10 mouse cellular contexts compared by ENCODE assay signal in genomic region chr8:123752773-123753468, GRCm38 (mm10). TPM values are rescaled to one million over a fixed set of nuclear protein-coding genes. Genes with fewer than 3 reads are reported as not detected.
DNase-seq lines count a peak whose midpoint lies in the region; ATAC-seq and TF ChIP-seq lines count a peak whose summit lies in the region.
"Had no signal": no experiment of that assay in that cellular context is flagged by ENCODE, and none has a peak within 500 bp of the region (broad histone marks: within the 10 kb centered on the region; RNA-seq: fewer than 3 reads in every experiment).

No protein-coding gene starts in this region.

- H3K9ac ChIP-seq in kidney, embryonic 14.5 days (ENCODE audit: low read depth, low read length) = no peak overlapping the region
- H3K9ac ChIP-seq in midbrain, postnatal 0 days (replicated peaks; ENCODE audit: low read length, poor library complexity, severe bottlenecking) = no peak overlapping the region
- H3K9ac ChIP-seq: liver, embryonic 13.5 days had no signal

- no peaks in the 10 kb centered on the region for H3K36me3 ChIP-seq in kidney, embryonic 14.5 days (ENCODE audit: control insufficient read depth, insufficient read depth, low read length)
- H3K36me3 ChIP-seq in midbrain, postnatal 0 days (ENCODE audit: insufficient read depth, low read length) = no peaks in the 10 kb centered on the region
- H3K36me3 ChIP-seq: liver, embryonic 13.5 days had no signal

- peaks cover 6% of the 10 kb centered on the region for H3K4me1 ChIP-seq in kidney, embryonic 14.5 days (ENCODE audit: control insufficient read depth, insufficient read depth, low read length)
- peaks cover 8% of the 10 kb centered on the region; the same call in 1 of the 2 replicates for H3K4me1 ChIP-seq in midbrain, postnatal 0 days (ENCODE audit: insufficient read depth, low read length)

- DNase-seq in kidney, adult 9 months = no peak
- peak; percentile 95 for DNase-seq in NIH3T3 (ENCODE audit: low read depth)
- DNase-seq in forelimb bud, embryonic 11.5 days (ENCODE audit: low read depth, low spot score) = peak; percentile 64
- peak; percentile 85 for DNase-seq in midbrain, postnatal 0 days (ENCODE audit: low spot score)
- no peak for DNase-seq in adrenal gland, postnatal 36 days
- DNase-seq in right cerebral cortex, adult 2 months (ENCODE audit: low spot score in 2 of 2) = no peak
- DNase-seq: adrenal gland, postnatal 25 days; liver, embryonic 13.5 days had no signal

- TF ChIP-seq CTCF in midbrain, postnatal 0 days (IDR thresholded peaks at IDR 0.05) = no peak

- H3K9me3 ChIP-seq in kidney, embryonic 14.5 days (ENCODE audit: control insufficient read depth, low read length) = no peaks in the 10 kb centered on the region
- no peaks in the 10 kb centered on the region for H3K9me3 ChIP-seq in midbrain, postnatal 0 days (ENCODE audit: low read length)
- H3K9me3 ChIP-seq: liver, embryonic 13.5 days had no signal

- H3K27me3 ChIP-seq in kidney, embryonic 14.5 days (ENCODE audit: control insufficient read depth, insufficient read depth, low read length) = no peaks in the 10 kb centered on the region
- H3K27me3 ChIP-seq in midbrain, postnatal 0 days (ENCODE audit: insufficient read depth, low read length) = no peaks in the 10 kb centered on the region

- no peak overlapping the region for H3K4me2 ChIP-seq in kidney, embryonic 14.5 days (replicated peaks; ENCODE audit: low read depth, low read length)
- H3K4me2 ChIP-seq in midbrain, postnatal 0 days (ENCODE audit: low read depth, low read length, poor library complexity, severe bottlenecking) = no peak overlapping the region
- H3K4me2 ChIP-seq: liver, embryonic 13.5 days had no signal

- peak; percentile 67; the same call in 1 of the 2 replicates for ATAC-seq in kidney, embryonic 14.5 days (ENCODE audit: low FRiP score, low TSS enrichment)
- ATAC-seq in midbrain, postnatal 0 days (ENCODE audit: low FRiP score) = no peak
- no peak for ATAC-seq in megakaryocyte, adult 5-6 weeks (ENCODE audit: poor library complexity, severe bottlenecking)

- no peak overlapping the region for H3K27ac ChIP-seq in kidney, embryonic 14.5 days (ENCODE audit: low read depth, low read length)
- no peak overlapping the region for H3K27ac ChIP-seq in midbrain, postnatal 0 days (ENCODE audit: low read depth, low read length)
- H3K27ac ChIP-seq: liver, embryonic 13.5 days had no signal

- 54% methylated on average over 13 of the region's 13 CpGs for WGBS in kidney, embryonic 14.5 days
- WGBS in midbrain, postnatal 0 days = 47% methylated on average over 13 of the region's 13 CpGs

- no peak overlapping the region for H3K4me3 ChIP-seq in kidney, embryonic 14.5 days (ENCODE audit: low read length)
- no peak overlapping the region for H3K4me3 ChIP-seq in midbrain, postnatal 0 days (ENCODE audit: low read depth, low read length)
- H3K4me3 ChIP-seq: liver, embryonic 13.5 days had no signal

RNA-seq across cellular contexts. Expression of gene Rab4a, which starts 52.9 kb away (rescaled TPM):
- 33.3 and 45.3 TPM in 2 replicates for polyA plus RNA-seq in kidney, embryonic 14.5 days (2014; fragmentation: Nextera tagmentation; extraction: Ambion mirVana)
- 54.2 and 59.8 TPM in 2 replicates for total RNA-seq in midbrain, postnatal 0 days (2014; rRNA removed)
- 97.7 and 101 TPM in 2 replicates for polyA plus RNA-seq in midbrain, postnatal 0 days (2015; fragmentation: Nextera tagmentation; extraction: Ambion mirVana)
- 1.2 and 2.1 TPM in 2 replicates for total RNA-seq in megakaryocyte, adult 5-6 weeks (2015)
- 0.26 and 1.1 TPM in 2 replicates for total RNA-seq in megakaryocyte, adult 5-6 weeks (2017)
- 10 to 100 TPM; 23.2 to 34.6 TPM for total RNA-seq in adrenal gland, postnatal 36 days (2021)

Comparison
In these comparisons a context has a peak if more than half of its experiments do, and no peak if none do; other contexts are left out.
1. DNase-seq: peak in NIH3T3 (single experiment), forelimb bud, embryonic 11.5 days (single experiment) and midbrain, postnatal 0 days (single experiment); none in kidney, adult 9 months (single experiment), adrenal gland, postnatal 36 days (0 of 2) and right cerebral cortex, adult 2 months (0 of 2).
2. RNA of gene Rab4a, which starts 52.9 kb away (total RNA-seq): 54.2 to 59.8 TPM in midbrain, postnatal 0 days and 23.2 to 34.6 TPM in adrenal gland, postnatal 36 days; 0.26 to 2.1 TPM in megakaryocyte, adult 5-6 weeks; every median in the first group is over 4 times any median in the second.